Mouse (Mus musculus) brain, embryonic 14.5 days (tissue): Measurements from ENCODE around the gene Fbxl21. TPM values are rescaled to one million over a fixed set of nuclear protein-coding genes. Genes with fewer than 3 reads are reported as not detected.

ENCODE experiments used
- DNase-seq: peaks from one replicate; pipeline ENCODE4 v3.0.0-alpha.2; 2011; ENCODE audit warnings: low read depth
- CTCF ChIP-seq: fragments of 200-500 bp; IDR thresholded peaks from 2 replicates; pipeline ENCODE4 v1.5.1; 2012; ENCODE audit warnings: inconsistent platforms, mild to moderate bottlenecking, moderate library complexity, borderline replicate concordance; ENCODE audit not compliant: insufficient read depth, insufficient read length; ENCODE audit errors: extremely low read depth
- POLR2A ChIP-seq: fragments of 200-500 bp; IDR thresholded peaks from 2 replicates; pipeline ENCODE4 v1.6.1; 2012; ENCODE audit warnings: mild to moderate bottlenecking, inconsistent platforms, borderline replicate concordance; ENCODE audit not compliant: poor library complexity, insufficient read depth, insufficient read length, severe bottlenecking; ENCODE audit errors: extremely low read depth
- polyA plus RNA-seq: library from polyadenylated mRNA; depleted of rRNA; stranded (reverse); fragments of >200 nt; gene quantifications from 2 replicates; pipeline ENCODE4 v1.2.3, GENCODE M21; 2012; rRNA removed

Gene Fbxl21
- polyA plus RNA-seq, 1 experiment, result 3.8 TPM

DNA sequence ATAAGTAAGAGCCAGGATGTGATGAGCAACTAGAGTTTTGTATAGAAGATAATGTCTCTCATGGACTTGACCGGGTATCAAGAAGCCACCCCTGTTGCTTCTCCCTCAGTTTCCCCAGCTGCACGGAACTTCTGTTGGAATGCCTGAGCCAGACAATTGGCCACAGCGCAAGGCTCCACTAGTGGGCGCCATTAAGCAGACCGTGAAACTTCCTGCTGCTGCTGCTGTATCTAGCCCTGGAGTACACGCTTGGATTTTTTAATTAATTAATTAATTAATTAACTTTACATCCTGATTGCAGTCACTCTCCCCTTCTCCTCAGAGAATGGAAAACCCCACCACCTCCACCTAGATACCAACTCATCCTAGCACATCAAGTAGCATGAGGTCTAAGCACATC lies 40.8 kb downstream of the Fbxl21 start:
- no peak for DNase-seq

DNA sequence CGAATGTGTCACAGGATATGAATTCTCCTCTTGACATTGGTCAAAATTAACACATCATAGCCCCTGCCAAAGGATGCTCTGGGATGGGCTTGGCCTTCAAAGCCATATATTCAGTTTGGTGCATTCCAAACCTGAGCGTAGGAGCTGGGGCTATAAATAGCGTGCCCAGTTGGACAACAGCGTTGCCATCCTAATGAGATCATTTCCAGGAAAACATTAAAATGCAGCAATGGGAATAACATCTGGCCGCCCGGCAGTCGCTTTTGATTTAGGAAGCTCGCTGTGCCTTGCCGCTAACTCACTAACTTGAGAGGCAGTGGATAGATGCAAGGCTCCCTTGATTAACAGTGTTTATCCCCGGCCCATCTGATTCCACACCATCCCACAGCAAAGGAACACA lies 44.1 kb downstream of the Fbxl21 start:
- peak; percentile 63 for DNase-seq
- no peak for TF ChIP-seq CTCF
- no peak for TF ChIP-seq POLR2A

More for the DNA sequence above, 40.8 kb downstream of the Fbxl21 start:
- TF ChIP-seq CTCF (peak; percentile 67), POLR2A (no peak)

DNA sequence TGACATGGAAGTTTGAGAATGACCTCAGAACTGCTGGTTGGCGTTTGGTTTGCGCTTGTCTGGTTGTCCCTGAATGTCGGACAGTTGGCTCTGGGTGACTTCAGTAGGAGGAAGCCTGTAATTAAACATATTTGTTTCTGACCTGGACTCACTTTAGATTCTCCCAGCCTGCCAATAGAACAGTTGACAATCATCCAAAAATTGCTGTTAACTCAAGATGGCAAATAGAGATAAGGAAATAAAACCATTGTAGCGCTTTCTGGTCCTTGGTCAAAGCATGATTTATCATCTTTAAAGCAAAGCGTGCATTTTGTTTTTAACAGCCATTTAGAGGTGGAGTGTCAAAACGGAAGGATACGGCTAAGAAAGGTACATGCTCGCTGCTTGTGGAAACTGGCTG lies 49.4 kb downstream of the Fbxl21 start:
- TF ChIP-seq POLR2A, result no peak
- no peak for TF ChIP-seq CTCF
- DNase-seq, result no peak

DNA sequence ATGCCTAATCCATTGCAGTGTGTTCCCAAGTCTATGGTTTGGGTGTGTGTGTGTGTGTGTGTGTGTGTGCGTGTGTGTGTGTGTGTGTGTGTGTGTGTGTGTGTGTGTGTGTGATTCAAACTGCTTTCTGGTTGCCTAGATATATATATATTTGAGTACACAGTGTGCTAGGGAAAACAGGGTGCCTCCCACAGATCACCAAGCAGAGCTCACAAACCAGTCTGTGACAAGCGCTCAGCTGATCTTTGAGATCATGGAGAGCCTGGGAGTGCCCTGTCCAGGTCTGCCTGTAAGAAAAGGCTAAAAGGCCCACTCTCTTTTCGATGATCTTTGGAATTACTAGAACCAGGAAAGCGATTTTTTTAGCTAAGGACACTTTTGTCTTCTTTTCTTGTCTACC lies 52.8 kb downstream of the Fbxl21 start:
- no peak for DNase-seq
- TF ChIP-seq POLR2A, result no peak
- TF ChIP-seq CTCF, result no peak

DNA sequence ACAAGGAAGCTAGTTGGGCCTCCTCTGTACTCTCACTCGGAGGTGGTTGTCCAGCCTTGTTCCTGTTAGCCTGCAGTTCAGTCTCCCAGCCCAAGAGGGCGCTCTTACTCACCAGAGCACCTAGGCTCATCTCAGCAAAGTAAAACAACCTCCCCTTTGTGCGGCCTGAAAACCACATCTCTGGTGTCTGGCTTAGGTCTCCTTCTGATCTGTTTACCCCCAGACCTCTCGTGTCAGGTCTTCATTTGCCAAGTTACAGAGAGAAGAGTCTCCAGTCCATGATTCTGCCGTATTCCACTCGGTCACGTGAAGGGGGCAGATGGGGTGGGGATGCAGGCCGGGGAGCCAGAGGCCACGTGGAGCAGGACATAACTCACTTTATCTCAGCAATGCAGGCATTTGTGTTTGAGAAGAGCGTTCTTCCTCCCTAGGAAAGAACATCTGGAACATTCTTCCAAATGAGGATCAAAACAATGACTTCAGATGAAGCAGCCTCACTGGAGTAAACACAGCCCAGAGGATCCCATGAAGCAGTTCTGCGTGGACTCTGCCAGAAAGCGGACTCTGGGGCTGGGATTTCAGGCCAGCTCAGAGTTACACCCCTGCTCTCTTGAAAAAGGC lies 53.5 kb downstream of the Fbxl21 start:
- TF ChIP-seq POLR2A, result no peak
- peak; percentile 76 for TF ChIP-seq CTCF
- DNase-seq, result peak; percentile 57

DNA sequence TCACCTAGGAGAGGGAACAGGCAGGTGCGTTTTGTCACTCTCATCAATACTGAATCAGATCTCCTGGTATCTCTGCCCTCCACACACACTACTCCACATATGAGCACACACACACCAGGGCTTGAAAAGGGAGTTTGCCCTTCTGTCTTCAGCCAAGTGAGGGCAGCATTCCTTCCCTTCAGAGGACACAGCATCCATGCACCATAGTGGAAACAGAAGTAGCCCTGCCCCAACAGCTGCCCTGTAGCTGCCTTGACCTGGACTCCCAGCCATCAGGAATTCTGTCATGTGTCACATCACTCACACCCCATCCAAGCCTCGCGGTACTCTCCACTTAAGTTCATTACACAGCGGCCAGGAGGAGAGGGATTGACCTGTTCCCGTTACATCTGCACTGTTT lies 55.8 kb downstream of the Fbxl21 start:
- TF ChIP-seq CTCF (no peak), POLR2A (no peak)
- no peak for DNase-seq

DNA sequence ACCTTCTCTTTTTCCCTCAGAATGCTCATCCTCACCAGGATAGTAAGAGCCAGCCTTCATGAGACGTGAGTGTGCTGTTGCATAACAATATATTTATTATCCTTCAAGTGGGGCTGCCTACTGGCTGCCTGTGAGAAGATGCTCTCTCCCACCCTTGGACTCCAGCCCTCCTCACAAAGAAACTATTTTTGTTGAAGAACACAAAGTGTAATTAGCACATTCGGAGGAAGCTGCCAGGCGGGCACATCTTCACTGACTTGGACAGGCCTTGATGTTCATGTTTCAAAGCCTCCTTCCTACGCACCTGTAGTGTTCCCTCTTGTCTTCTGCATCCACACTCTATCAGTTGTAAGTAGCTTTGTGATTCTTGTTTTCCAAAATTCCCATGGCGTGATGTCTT lies 58.2 kb downstream of the Fbxl21 start:
- TF ChIP-seq CTCF (no peak), POLR2A (no peak)

DNA sequence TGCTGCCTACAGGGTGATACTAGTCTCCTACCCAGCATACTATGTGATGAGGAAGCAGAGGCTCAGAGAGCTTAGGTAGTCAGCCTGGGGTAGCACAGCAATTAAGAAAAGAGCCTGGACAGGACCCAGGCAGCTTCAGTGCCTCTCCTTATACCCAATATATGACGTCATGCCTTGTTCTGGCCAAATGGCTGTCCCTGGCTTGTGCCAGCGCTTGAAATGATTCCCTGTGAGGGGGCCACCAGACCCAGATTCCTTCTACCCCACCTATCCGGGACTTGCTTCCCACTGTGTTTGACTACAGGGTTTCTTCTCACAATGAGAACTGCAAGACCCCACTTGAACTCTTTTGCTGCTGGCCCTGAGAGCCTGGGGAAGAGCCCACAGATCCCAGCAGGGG lies 59.2 kb downstream of the Fbxl21 start:
- peak; percentile 86 for DNase-seq
- TF ChIP-seq CTCF, result no peak
- TF ChIP-seq POLR2A, result no peak

More for the DNA sequence above, 58.2 kb downstream of the Fbxl21 start:
- no peak for DNase-seq

DNA sequence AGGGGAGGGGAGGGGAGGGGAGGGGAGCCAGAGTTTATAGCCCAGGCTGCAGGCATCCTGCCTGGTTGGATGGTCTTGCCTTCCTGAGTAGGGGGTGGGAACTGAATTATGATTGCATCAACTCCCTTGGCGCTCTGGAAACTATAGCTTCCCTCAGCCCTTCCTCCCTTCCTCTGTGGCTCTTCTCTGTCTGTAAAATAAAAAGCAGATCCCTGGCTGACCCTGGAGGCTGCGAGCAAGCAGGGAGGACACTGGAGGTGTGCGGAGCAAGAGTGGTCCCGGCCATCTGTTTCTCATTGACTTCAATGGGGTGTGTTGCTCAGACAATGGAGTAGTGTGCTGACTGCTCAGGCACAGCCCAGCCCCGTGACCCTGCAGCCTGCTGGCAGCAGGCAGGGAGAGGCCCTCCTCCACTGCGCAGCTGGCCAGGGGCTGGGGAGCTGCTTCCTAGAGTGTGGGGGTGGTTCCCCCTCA lies 59.7 kb downstream of the Fbxl21 start:
- peak; percentile 88 for DNase-seq
- no peak for TF ChIP-seq POLR2A
- no peak for TF ChIP-seq CTCF

DNA sequence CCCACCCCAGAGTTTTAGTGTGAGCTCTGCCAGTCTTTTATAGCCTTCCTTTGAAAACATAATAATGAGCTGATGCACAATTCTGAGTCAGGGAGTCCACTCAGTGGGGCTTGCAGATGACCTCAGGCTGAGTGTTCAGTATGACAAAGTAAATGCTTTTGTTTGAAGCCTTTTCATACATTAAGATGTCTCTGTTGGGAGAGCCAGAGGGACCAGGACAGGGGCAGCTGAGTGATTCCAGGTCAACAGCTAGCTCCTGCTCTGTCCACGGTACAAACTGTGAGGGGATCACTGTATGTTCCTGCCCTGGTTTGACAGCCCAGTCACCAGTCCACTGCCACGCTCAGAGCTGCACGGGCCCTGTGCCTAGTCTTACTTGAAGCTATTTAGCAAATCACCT lies 60.4 kb downstream of the Fbxl21 start:
- no peak for TF ChIP-seq POLR2A
- TF ChIP-seq CTCF, result no peak
- peak; percentile 56 for DNase-seq

DNA sequence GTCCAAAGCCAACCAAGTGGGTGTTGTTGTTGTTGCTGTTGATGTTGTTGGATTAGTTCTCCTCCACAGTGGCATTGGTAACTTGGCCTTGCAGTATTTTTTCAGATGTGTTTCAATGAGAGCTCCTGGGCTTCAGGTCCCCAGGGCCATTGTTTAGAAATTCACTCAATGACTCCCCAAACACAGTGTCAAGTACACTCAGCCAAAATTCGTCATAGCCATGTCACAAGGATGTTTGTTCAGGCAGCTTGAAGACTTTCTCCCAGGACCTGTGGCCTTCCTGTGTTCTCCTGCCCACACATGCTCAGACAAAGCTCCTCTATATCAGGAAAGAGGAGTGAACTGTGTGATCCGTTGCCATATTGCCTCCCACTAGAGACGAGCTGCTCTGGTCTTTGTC lies 63.8 kb downstream of the Fbxl21 start:
- DNase-seq, result no peak

More for the DNA sequence above, 63.8 kb downstream of the Fbxl21 start:
- TF ChIP-seq POLR2A (no peak), CTCF (no peak)

Other genes with a start within 250 kb of the Fbxl21 start
- 30.1 and 35.9 TPM in 2 replicates for gene Cxcl14, start 225.9 kb upstream of the Fbxl21 start, polyA plus RNA-seq
- not detected in 2 replicates for gene Gm3045, start 95.9 kb upstream of the Fbxl21 start, polyA plus RNA-seq
- 0.13 and 0.27 TPM in 2 replicates for gene Slc25a48, start 84.1 kb upstream of the Fbxl21 start, polyA plus RNA-seq
- not detected in 2 replicates for gene Il9, start 40.2 kb upstream of the Fbxl21 start, polyA plus RNA-seq
- 0.14 TPM in 1 of 2 replicates, not detected in the other for gene Lect2, start 26.0 kb downstream of the Fbxl21 start, polyA plus RNA-seq
- 4.1 and 7.0 TPM in 2 replicates for gene Tgfbi, start 87.1 kb downstream of the Fbxl21 start, polyA plus RNA-seq
- 57.2 and 57.5 TPM in 2 replicates for gene Smad5, start 180.5 kb downstream of the Fbxl21 start, polyA plus RNA-seq
- gene Gm45623, start 231.4 kb downstream of the Fbxl21 start, polyA plus RNA-seq, result 1.4 and 1.8 TPM in 2 replicates